Mouse (Mus musculus) retina, postnatal 1 day (tissue): ENCODE results near the gene Dtx2.
"Not testable (repeated sequence)": the region's sequence is repeated elsewhere in the genome, so short reads cannot be mapped to it uniquely, and the experiment has no call there.

Experiments
- DNase-seq: peaks from one replicate; pipeline ENCODE4 v3.0.0-alpha.2; 2012

Dtx2 gene

DNA sequence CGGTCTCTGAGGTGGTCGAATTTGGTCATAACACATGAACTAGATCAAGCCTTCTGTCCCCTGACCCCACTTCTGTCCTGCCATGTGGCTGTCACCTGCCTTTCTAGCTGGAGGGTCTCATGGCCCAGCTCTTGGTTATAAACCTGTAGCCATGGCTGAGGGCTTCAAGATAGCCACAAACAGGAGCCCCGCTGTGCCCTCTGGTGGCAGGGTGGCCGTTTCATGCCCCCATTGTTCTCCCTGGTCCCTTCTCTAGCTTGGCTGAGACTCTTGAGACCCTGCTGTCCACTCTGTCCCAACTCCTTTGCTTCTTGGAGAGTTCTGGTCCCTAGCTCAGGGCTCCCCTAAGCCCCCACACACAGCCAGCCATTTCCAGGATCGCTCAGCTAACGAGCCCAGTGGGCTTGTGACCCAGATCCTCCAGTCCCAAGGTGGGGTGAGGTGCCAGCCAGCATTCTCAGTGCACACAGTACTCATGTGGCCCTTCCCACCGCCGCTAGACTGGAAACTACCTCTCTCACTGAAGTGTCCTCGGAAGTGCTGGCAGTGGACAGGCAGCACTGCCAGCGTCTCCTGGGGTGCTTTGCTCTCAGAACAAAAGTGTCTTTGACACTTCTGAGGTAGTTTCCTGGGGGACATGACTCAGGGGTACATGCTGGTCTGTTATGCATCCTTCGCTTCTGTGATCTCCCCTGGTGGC lies 33.2 kb downstream of the Dtx2 start:
- DNase-seq, result no peak

DNA sequence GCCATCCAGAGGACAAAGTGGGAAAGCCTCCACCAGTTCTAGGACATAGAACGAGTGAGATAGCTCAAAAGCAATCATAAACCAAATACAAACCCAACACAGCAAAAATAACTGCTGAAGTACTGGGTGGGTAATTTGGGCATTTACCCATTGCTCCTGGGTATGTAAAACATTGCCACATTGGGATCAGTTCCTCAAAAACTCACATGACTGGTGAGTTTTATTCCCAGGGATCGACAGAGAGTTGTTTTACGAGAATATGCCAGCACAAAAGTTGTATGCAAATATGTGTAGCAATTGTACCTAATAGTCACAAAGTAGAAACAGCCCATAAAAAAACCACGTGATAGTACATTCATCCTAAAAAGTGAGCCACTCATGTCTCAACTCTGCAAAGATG lies 40.3 kb downstream of the Dtx2 start:
- DNase-seq, result no peak

- DNase-seq, result no peak
Measured at GRCm38 (mm10) chr5:136035285-136035684, 40.7 kb downstream of the Dtx2 start.

DNA sequence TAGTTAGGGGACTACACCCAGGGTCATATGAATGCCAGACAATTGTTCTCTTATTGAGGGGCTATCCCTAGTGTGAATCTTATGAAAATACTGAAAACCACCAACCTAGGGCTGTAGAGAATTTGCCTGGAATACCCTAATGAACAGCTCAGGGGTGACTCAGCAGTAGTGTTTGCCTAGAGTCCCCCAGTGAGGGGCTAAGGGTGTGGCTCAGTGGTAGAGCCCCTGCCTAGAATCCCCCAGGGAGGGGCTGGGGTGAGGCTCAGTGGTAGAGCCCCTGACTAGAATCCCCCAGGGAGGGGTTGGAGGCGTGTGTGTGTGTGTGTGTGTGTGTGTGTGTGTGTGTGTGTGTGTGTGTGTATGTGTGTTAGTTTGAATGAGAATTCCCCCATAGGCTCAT lies 42.1 kb downstream of the Dtx2 start:
- DNase-seq, result no peak

DNA sequence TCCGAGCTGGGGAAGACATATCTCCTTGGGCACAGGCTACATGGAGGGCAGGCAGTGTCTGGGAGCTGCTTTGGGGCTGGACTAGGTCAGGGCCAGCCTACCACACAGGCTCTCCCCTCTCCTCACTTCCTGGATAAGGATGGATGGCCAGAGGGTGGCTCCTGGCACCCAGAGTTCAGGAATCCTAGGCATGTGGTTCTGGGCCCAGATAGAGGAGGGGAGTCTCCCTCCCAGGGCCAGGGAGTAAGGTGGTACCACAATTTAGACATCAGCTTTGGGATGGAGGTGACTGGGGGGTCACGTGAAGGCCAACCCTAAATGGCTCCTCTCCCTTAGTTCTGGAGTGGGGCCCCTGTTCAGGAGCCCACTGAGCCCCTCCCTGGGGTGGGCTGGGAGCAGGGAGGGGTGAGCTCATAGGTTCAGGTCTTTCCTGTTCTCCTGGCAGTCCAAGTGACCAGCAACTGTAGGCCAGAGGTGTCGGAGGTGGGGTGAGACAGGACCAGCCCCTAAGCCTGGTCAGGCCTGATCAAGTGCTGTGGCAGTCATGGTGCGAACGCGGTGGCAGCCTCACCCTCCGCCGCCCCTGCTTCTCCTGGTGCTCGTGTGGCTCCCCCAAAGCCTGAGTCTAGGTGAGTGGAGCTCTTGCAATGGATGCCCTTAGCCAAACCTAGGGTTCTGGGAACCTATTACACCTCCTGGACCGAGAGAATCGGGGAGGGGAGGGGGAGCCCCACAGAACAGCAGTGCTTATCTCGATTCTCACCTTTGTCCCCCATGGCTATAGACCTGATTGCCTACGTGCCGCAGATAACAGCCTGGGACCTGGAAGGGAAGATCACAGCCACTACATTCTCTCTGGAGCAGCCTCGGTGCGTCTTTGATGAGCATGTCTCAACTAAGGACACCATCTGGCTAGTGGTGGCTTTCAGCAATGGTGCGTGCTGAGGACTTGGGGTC lies 43.9 kb downstream of the Dtx2 start, which contains the start of gene Upk3b:
TSS of gene Upk3b (plus strand) at position 239 of the 957 bp plus-strand sequence.
- no peak for DNase-seq

GRCm38 (mm10) chr5:136040210-136040609 lies 45.6 kb downstream of the Dtx2 start:
- DNase-seq, result peak; percentile 22

GRCm38 (mm10) chr5:136041260-136041659 lies 46.7 kb downstream of the Dtx2 start:
- DNase-seq, result no peak

GRCm38 (mm10) chr5:136041666-136042065 lies 47.1 kb downstream of the Dtx2 start:
- no peak for DNase-seq

- no peak for DNase-seq
Measured at GRCm38 (mm10) chr5:136044865-136045264, 50.3 kb downstream of the Dtx2 start.

DNA sequence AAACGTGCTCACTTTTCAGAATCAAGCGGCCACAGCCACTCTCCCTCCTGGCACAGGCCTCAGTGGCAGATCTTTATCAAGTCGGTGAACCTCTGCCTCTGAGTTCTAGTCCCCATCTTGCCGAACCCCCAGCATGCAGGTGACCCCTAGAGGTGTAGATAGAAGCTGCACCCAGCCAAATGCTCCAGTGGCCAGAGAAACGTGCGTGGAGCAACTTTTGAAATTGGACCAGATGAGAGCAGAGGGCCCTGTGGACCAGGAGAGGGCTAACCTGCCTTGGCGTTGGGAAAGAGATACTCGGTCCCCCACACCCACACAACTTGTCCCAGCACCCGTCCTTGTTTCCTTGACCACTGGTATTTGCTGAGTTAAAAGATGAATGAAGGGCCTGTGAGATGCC lies 50.8 kb downstream of the Dtx2 start:
- DNase-seq, result peak; percentile 25

- DNase-seq, result peak; percentile 87
Measured at GRCm38 (mm10) chr5:136045987-136046386, 51.4 kb downstream of the Dtx2 start.

GRCm38 (mm10) chr5:136048541-136048940 lies 53.9 kb downstream of the Dtx2 start:
- not testable (repeated sequence) for DNase-seq

DNA sequence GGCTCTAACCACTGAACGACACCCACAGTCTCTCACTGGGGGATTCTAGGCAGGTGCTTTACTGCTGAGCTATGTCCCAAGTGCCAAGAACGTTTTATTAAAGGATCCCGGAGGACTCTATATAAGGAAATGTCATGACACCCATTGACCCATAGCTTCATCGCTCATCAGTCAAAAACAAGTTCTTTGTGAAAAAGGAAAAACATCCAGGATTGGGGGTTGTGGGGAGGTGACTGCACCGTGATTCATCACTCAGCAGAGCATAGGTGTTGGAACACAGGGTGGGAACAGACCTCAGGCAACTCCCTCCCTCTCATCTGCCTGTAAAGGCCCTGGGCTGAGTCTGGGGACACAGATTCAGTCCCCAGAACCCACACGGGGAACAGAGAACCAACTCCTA lies 55.3 kb downstream of the Dtx2 start:
- DNase-seq, result no peak

DNA sequence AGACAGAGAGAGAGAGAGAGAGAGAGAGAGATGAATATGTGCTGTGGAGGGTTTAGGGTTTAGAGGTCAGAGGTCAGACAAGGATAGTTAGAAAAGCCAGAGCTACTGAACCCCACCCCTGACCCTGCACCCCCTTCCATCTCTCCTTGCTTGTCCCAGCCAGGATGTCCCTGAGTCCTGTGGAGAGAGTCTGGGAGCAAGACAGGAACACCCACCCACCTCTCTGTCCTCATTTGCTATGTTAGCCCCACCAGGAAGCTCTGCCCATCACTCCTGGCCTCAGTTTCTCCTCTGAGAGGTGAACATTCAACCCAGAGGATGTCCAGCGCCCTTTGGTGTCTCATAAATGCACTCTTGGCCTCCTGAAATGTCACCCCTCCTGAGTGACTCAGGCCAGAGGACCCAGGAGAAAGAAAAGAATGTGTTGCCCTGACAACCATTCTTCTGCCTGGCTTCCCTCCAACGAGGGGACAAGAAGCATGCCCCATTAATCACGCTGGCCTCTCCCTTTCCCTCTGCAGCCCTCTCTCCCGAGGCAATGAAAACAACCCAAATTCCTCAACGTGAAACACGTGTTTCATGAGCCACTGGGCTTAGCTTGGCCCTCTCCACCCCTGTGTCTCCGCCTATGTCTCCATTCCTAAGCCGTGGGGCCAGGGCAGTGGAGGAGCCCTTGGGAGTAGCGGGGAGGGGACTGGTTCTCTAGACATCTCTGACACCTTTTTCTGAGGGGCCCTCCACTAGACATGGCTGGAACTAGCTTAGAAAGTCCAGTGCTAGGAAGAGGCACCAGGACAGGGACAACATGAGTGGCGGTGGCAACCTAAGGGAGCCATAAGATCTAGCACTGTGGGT lies 56.9 kb downstream of the Dtx2 start:
- DNase-seq, result peak; percentile 96

- no peak for DNase-seq
Measured at GRCm38 (mm10) chr5:136052861-136053655, 58.5 kb downstream of the Dtx2 start.

- no peak for DNase-seq
Measured at GRCm38 (mm10) chr5:136054301-136055077, 59.9 kb downstream of the Dtx2 start, which contains the start of gene Upk3bl. Gene Upk3bl (plus strand): TSS chr5:136054492.

DNA sequence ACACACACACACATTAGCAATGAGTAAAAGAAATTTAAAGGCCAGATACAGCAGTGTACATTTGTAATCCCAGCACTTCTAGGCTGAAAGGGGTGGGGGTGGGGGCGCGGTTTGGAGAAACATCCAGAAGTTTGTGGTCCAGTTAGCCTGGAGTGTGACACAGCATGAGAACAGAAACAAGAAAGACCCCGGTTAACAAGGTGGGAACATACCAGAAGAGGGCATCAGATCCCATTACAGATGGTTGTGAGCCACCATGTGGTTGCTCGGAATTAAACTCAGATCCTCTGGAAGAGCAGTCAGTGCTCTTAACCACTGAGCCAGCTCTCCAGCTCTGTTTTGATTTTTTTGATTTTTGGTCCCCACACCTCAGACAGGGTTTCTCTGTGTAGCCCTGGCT lies 61.5 kb downstream of the Dtx2 start:
- DNase-seq, result no peak

GRCm38 (mm10) chr5:136057085-136057484 lies 62.5 kb downstream of the Dtx2 start:
- no peak for DNase-seq

- DNase-seq, result peak; percentile 86
Measured at GRCm38 (mm10) chr5:136061567-136061966, 67.0 kb downstream of the Dtx2 start.

DNA sequence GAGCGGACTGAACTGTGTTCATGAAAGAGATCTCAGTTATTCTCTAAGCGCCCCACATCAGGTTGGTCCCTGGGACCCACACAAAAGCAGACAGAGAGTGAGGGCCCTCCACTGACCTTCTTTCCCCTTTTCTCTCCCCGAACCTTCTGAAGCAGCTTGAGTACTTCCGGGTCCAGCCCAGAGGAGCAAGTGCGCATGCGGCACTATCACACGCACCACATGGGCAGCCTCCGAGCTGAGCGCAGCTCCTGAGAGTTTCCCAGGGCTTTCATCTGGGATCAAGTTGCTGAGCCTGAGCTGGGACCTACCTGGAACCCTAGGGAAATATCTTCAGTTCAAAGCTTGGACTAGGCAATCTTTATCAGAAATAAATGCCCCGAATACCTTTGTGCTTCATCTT lies 69.3 kb downstream of the Dtx2 start:
- DNase-seq, result no peak
